Mouse (Mus musculus) heart, adult 11 months (tissue): ENCODE measurements around the gene Ubxn6.
A peak's percentile ranks its signal among the peaks of the same experiment; 100 is the strongest.

Experiments
- DNase-seq: peaks from one replicate; pipeline ENCODE4 v3.0.0; 2022

Gene Ubxn6

GRCm38 (mm10) chr17:56074827-56075208 is at the start of gene Ubxn6:
TSS of gene Ubxn6 (minus strand) at chr17:56075028.
- peak; percentile 100 for DNase-seq

DNA sequence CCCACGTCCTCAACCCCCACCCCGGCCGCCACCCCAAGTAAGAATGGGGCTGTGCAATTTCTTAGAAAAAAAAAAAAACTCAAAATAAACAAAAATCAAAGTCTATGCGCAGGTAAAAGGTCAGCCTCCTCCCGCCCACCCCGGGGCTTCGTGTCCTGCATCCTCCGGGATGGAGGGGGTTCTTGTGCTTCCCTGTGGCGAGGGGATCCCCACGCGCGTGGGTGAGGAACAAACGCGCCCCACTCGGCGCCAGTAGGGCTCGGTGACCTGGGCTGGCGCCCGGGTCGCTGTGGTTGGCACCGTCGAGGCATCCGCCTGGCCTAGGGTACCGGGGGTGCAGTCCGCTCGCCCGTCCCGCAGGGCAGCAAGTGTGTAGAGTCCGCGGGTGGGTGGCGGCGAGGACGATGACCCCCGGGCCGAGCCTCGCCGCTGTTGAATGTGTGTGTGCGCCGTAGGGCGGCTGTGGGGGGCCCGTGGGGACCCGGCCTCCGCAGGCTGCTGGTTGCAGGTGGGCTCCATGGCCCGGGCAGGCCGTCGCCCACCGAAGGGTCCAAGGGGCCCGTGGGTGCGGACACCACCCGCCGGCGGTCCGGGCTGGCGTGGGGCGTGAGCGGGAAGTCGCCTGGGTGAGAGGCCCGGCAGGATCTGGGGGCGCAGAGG is 49.0 kb upstream of the Ubxn6 start:
- DNase-seq, result peak; percentile 93

DNA sequence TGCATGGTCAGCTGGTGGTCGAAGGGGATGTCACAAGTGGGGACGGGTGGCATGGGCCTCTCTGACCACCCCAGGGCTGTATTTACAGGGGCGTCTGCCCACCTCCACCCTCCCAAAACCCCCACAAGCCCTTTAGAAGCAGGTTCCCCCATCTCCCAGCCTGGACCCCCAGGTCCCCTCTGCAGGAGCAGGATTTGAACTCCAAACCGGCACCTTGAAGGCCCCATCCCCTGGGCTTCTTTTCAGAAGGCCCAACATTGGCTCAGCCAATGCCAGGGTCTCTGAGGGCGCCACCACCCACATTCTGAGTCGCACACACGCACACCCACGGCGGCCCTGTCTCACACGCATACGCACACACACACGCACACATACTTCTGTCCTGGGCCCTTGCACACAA is 48.3 kb upstream of the Ubxn6 start:
- peak; percentile 91 for DNase-seq

DNA sequence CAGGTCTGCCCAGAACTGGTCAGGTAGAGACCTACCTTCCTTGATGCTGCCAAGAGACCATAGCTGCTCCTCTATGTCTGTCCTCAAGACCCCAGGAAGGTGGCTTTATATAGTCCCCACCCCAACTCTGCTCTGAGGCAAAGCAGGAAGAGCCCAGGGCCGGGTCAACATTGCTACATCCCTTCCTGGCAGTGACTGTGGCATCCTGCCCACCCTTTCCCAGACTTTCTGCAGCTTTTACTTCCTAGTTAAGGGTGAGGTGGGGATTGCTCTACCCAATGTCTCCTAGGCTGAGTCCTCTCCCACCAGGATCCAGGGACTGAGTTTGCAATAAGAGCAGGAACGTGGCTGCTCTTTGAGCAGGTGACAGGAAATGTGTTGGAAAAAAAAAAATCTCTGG is 47.0 kb upstream of the Ubxn6 start, which contains the start of gene Lrg1:
Gene Lrg1, minus strand, starts transcription at position 176 of the 400 bp plus-strand sequence.
- peak; percentile 90 for DNase-seq

- peak; percentile 98 for DNase-seq
These were observed 45.4 kb upstream of the Ubxn6 start for GRCm38 (mm10) chr17:56119981-56120880.

- no peak for DNase-seq
These were observed 44.6 kb upstream of the Ubxn6 start for GRCm38 (mm10) chr17:56119431-56119830.

DNA sequence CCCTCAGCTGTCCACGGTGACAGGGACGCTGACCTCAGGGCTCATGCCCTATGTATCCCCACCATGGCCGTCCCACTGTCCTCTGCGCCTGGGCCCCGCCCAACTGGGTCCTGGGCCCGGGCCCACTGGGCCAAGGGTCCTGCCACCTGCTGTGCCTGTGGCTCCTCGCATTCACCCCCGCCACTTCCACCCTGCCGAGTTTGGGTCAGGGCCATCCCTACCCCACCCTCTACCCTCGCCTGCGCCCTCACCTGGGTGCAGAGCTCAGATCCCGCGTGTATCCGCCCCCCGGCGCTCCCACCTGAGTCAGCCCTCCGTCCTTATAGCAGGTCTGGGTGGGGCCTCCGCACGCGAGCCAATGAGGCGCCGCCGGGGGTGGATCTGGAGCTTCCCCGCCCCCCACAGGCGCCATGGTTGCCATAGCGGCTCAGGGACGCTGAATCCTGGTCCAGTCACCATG is 42.5 kb upstream of the Ubxn6 start, which contains the start of gene Plin5:
Gene Plin5, minus strand, starts transcription at position 346 of the 460 bp plus-strand sequence.
- peak; percentile 99 for DNase-seq

GRCm38 (mm10) chr17:56116193-56116592 is 41.4 kb upstream of the Ubxn6 start:
- DNase-seq, result peak; percentile 92

- DNase-seq, result peak; percentile 90
These were observed 37.9 kb upstream of the Ubxn6 start for GRCm38 (mm10) chr17:56112743-56113142.

- DNase-seq, result peak; percentile 96
These were observed 37.0 kb upstream of the Ubxn6 start for GRCm38 (mm10) chr17:56111864-56112263.

DNA sequence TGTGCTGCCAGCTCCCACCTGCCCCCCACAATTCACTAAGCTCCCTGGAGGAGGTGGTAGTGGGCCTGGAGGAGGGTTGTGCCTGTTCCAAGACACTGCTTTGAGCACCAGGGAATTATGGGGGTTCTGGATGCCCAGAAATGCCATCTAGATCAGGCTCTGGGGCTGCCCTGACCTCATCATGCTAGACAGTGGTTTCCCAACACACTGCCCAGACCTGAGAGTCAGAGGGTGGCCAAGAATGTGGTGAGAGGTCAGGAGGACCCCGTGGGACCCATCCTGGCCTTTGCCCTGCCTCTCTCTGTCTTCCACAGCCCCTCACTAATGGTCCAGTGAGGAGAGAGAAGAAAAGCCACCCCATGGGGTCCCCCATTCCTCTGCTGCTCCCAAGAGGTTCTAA is 36.2 kb upstream of the Ubxn6 start:
- DNase-seq, result peak; percentile 95

GRCm38 (mm10) chr17:56110571-56110970 is 35.7 kb upstream of the Ubxn6 start:
- DNase-seq, result peak; percentile 96

GRCm38 (mm10) chr17:56109219-56110051 is 34.6 kb upstream of the Ubxn6 start, which contains the start of gene Plin4:
TSS of gene Plin4 (minus strand) at chr17:56109803.
- DNase-seq, result peak; percentile 99

GRCm38 (mm10) chr17:56108334-56109044 is 33.7 kb upstream of the Ubxn6 start:
- DNase-seq, result peak; percentile 99

GRCm38 (mm10) chr17:56107736-56108135 is 32.9 kb upstream of the Ubxn6 start:
- peak; percentile 93 for DNase-seq

GRCm38 (mm10) chr17:56106981-56107380 is 32.2 kb upstream of the Ubxn6 start:
- DNase-seq, result peak; percentile 91

DNA sequence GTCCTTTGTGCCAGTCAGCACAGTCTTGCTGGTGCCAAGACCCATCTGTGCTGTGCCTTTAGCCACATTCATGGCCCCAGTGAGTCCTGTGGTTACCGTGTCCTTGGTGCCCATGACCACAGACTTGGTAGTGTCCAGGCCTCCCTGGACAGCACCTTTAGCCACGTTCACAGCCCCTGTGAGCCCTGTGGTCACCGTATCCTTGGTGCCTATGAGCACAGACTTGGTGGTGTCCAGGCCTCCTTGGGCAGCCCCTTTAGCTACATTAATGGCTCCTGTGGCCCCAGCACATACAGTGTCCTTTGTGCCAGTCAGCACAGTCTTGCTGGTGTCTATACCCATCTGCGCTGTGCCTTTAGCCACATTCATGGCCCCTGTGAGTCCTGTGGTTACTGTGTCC is 31.6 kb upstream of the Ubxn6 start:
- peak; percentile 72 for DNase-seq

- DNase-seq, result peak; percentile 92
These were observed 30.0 kb upstream of the Ubxn6 start for GRCm38 (mm10) chr17:56104821-56105220.

- DNase-seq, result peak; percentile 89
These were observed 28.8 kb upstream of the Ubxn6 start for GRCm38 (mm10) chr17:56103465-56104285.

DNA sequence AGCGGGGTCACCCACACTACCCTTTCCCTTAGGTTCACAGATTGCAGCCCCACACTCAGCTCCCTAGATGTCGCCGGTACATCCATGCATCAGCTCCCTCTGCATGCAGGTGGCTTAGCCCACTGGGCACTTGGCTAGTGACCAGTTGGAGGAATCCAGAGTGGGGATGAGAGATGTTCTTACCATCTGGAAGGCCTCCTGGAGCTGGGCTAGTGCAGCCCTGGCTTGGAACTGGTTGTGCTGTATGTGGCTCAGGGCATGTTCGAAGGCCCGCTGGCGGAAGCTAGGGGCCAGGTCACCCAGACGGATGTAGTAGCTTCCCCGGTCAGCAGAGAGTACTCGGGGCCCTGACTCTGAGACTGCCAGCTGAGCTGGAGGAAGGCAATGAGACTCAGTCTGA is 28.1 kb upstream of the Ubxn6 start:
- DNase-seq, result peak; percentile 94

GRCm38 (mm10) chr17:56102158-56102557 is 27.3 kb upstream of the Ubxn6 start:
- peak; percentile 91 for DNase-seq
